Mouse (Mus musculus): ENCODE results near the gene Arhgef39.
A peak's percentile ranks its signal among the peaks of the same experiment; 100 is the strongest.

Arhgef39 gene

DNA sequence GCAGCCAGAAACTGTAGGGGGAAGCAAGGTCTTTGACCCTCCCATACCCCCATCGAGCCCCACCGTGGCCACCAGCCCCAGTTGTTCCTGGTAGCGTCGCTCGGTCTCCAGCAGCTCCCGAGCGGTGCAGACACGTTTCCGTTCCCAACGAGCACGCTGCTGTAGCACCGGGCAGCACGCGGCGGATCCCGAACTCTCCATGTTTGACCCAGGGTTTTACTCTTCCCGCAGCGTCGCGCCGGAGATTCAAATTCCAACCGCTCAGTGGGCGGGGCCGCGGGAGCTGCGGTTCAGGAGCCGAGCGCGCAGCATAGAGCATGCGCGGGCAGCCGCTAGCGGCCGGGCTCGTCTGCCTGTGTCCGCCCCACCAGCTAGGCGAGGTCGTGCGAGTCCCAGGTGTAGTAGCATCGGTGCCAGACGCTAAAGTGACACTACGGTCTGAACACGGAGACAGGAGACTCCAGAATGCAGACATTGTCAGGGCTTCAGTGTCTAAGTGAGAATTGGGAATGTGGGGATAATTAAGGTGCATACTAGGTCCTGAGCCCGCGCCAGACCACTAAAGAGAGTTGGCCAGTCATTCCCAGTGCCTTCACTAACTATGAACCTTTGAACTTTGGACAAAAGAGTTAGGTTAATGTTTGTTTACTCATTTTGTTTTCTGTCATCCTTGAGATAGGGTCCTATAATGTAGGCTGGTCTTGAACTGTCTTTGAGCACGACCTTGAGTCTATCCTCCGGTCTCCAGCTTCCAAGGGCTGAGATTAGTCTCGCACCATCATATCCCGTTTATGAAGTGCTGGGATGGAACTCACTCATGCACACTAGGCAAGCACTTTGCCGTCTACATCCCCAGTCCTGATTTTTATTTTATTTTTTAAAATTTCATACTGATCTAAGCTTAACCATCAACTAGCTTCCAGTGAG lies at the start of gene Arhgef39:
Gene Arhgef39, minus strand, starts transcription at position 289 of the 927 bp plus-strand sequence.
- ATAC-seq (ENCODE audit: insufficient number of reproducible peaks, low FRiP score, low TSS enrichment) = peak; percentile 74

DNA sequence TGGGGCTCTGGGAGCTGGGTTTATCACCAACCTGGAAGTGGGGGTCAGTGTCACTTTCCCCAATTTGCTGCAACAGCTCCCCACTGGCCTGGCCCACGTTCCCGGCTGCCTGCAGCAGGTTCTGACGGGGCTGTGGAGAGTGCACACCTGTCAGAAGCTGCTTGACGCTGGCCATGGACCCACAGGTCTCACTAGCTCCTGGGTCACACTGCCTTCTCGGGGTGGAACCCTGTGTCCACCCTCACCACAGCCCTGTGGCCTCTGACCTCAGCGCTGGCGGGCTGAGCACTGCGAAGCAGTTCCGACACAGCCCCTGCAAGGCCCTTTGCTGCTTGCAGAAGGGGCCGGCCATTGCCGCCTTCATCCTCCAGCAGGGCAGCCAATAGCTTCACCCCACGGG lies 49.6 kb upstream of the Arhgef39 start:
- no peak for ATAC-seq (ENCODE audit: insufficient number of reproducible peaks, low FRiP score, low TSS enrichment)

DNA sequence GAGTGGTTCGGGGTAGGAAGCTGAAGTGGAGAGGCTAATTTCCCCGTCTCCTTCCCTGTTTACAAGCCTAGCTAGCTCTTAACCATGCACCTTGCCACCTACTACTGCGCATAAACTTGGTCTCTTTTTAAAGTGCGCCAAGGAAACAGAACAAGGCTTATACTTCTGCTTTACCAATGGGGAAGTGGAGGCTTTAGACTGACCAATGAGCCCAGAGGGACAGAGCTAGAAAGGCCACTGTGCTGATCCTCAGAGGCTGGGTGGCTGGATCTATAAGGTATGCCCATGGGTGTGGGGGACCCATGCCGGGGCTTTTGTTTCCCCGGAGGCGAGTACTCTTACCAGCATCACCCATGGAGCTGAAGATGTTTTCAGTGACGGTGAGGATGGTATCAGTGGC lies 47.7 kb upstream of the Arhgef39 start:
- no peak for ATAC-seq (ENCODE audit: insufficient number of reproducible peaks, low FRiP score, low TSS enrichment)

DNA sequence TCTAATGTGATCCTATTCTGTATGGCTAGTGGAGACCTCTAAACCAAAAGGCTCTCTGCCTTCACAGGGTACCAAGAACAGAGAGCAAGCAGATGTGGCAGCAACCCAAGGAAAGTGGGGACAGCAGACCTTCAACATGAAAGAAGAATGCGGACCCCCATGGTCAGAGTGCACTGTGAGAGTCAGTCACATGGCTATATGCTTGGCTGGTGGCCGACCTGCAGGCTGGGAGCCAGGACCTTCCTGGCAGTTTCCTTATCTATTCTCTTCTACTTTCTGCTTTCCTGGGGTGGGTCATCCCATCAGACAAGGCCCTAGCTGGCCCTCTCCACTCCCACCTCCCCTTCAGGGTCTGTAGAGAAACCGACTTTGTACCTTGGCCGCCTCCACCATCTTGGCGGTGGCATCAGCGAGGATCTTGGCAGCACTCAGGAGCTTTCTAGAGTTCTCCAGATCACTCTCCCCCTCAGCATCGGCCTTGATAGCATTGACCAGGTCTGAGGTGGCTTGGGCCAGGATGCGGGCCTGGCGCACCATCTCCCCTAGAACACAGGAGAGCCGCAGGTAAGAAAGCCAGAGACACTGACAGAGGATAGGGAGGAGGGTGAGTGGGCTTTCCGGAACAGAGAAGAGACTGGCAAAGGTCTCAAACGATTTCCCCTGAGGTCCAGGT lies 47.0 kb upstream of the Arhgef39 start:
- ATAC-seq (ENCODE audit: insufficient number of reproducible peaks, low FRiP score, low TSS enrichment) = no peak

DNA sequence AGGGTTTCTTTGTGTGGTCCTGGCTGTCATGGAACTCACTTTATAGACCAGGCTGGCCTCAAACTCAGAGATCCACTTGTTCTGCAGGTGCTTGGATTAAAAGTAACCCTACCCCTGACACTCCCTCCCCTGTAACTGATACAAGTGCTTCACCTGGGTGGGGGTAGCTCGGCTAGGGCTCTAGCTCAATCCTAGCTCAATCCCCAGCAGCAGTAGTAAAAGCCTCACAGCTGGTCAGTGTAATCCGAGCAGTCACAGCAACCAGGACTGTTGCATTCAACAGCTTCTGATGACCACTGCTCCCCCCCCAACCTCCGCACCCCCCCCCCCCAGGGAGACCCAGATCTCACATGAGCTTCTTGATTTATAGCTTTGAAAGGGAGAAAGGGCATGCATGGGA lies 42.5 kb upstream of the Arhgef39 start:
- ATAC-seq (ENCODE audit: insufficient number of reproducible peaks, low FRiP score, low TSS enrichment) = no peak

DNA sequence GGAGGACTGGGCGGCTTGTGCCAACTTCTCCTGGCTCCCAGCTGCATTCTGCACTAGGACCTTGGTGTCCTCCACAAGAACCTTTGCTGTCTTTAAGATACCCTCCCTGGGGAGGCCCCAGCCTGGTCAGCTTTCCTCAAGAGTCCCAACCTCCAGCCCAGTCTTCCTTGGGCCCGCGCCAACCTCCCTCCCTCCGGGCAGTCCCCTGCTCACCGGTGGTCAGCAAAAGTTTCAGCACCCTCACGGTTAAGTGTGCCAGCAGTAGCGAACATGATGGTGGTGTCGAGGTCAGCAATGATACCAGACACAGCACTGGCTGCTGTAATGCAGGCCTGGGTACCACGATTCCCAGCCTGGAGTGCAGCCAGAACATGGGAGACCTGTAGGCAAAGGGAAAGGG lies 36.5 kb upstream of the Arhgef39 start:
- no peak for ATAC-seq (ENCODE audit: insufficient number of reproducible peaks, low FRiP score, low TSS enrichment)

DNA sequence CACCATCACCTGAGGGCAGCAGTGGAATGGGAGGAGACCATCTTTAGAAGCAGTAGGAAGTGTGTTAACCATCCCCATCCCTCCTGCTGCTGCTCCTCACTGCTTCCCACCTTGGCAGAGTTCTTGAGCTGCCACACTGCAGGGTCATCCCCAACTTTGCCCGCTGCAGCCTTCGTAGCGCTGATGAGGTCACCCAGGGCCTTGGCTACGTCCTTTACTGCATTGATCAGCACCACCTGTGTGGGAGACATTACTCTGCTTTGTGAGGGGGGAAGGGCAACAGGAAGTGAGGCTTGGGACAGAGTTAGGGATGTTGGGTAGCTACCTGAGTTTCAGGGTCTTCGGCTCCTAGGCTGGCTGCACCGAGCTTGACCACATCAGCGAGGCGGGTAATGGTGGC lies 36.1 kb upstream of the Arhgef39 start:
- ATAC-seq (ENCODE audit: insufficient number of reproducible peaks, low FRiP score, low TSS enrichment) = no peak

DNA sequence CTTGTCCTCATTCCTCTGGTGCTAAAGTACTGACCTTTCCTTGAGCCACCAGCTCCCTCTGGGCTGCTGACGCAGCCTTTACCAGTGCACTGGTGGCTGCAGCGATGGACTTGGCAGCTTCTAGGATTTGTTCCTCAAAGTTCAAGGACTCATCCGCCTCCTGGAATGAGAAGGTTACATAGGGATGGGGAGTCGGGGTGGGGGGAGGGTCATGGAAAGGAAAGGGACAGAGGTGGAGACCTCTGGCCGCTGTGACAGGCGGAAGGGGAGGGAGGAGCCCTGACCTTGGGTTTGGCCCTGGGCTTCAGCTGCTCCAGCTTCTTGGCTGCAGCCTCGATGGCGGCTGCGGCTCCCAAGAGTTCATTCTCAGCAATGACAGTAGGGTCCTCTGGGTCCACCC lies 33.8 kb upstream of the Arhgef39 start:
- ATAC-seq (ENCODE audit: insufficient number of reproducible peaks, low FRiP score, low TSS enrichment) = no peak

DNA sequence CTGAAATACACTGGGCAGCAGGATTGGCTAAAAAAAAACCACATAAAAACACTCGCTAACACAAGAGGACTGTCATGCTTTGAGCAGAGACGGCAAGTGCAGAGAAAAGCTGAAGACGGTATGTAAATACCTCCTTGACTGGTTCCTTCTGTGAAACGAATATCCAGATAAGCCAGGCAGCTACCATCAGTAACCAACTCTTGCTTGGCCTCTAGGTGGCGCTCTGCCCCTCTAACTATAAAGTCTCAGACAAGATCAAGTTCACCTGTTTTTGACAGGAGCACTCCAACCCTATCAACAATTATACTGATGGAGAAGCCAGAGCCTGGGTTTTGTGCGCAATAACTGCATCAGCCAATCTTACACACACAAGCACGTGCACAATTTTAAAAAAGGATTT lies 31.1 kb upstream of the Arhgef39 start:
- peak; percentile 72; the same call in 1 of the 2 replicates for ATAC-seq (ENCODE audit: insufficient number of reproducible peaks, low FRiP score, low TSS enrichment)

DNA sequence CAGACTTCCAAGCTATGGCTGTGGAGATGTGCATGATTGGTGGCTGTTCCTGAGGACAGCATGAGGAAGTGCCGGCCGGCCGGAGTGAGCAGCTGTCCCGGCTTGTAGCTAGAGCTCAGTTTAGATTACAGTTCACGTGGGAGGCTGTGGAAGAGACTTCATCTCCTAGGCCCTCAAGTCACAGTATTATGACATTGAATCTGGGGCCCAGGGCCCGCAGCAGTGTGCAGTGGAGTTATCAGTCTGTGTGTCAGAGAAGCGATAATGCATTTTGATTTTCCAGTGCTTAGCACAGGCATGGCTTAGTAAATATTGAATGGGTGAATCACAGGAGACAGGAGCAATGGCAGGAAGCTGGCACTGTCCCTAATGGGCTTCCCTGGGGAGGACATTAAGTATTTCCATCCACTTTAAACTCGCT lies 30.6 kb upstream of the Arhgef39 start:
- no peak for ATAC-seq (ENCODE audit: insufficient number of reproducible peaks, low FRiP score, low TSS enrichment)

DNA sequence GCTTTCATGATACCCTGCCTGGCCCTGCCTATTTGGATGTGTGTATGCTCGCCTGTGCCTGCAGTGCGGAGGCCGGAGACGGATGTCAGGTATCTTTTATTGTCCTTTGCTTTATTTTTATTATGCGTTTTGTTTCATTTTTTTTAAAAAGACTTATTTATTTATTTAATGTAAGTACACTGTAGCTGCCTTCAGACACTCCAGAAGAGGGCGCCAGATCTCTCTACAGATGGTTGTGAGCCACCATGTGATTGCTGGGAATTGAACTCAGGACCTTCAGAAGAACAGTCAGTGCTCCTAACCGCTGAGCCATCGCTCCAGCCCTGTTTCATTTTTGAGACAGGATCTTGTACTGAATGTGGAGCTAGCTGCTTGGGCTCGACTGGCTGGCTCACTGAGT lies 29.0 kb upstream of the Arhgef39 start:
- no peak for ATAC-seq (ENCODE audit: insufficient number of reproducible peaks, low FRiP score, low TSS enrichment)

DNA sequence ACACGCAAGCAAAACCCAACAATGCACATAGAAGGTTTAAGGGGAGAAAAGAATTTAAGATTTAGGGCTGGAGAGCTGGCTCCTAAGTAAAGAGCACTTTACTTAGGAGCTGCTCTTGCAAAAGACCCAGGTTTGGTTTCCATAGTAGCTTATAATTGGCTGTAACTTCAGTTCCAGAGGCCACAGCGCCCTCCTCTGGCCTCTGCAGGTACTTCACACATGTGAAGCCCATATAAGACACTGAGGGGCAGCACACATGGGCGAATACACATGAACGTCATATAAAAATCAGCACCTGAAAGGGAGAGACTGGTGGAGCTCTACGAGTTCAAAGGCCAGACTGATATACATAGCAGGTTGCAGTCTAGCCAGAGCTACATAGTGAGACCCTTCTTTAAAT lies 28.4 kb upstream of the Arhgef39 start:
- no peak for ATAC-seq (ENCODE audit: insufficient number of reproducible peaks, low FRiP score, low TSS enrichment)

DNA sequence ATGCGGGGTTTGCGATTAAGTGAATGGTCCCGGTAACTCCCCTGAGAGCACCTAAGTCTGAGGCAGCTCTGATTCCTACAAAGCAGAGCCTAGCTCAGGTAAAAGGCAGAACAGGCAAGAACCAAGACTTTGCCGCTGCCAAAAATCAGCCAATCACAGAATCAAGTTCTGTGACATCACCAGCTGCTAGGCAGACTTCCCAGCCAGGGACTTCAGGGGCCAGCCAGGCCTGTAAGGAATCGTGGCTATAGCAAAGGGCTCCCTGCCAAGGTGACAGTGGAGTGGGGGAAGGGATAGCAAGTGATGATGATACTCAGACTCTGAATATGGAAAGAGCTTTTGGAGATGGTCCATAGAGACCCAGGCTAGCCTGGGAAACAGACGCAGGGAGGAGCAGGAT lies 20.5 kb upstream of the Arhgef39 start:
- ATAC-seq (ENCODE audit: insufficient number of reproducible peaks, low FRiP score, low TSS enrichment) = peak; percentile 65

DNA sequence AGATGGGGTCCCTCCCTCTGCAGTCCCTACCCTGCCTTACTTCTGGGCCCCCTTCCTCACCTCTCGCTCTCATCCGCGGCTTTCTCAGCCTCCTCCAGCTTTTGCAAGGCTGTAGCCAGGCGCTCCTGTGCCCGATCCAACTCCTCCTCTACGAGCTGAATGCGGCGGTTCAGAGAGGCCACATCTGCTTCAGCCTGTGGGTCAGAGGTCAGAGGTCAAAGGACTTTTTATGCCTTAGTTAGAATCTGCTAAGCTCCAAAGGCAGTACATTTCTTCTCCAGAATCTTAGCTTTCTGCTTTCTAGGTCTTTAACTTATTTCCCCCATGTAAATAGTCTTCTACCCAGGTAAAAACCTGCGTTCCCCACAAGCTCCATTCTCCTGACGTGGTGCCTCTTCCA lies 20.1 kb upstream of the Arhgef39 start:
- no peak for ATAC-seq (ENCODE audit: insufficient number of reproducible peaks, low FRiP score, low TSS enrichment)

DNA sequence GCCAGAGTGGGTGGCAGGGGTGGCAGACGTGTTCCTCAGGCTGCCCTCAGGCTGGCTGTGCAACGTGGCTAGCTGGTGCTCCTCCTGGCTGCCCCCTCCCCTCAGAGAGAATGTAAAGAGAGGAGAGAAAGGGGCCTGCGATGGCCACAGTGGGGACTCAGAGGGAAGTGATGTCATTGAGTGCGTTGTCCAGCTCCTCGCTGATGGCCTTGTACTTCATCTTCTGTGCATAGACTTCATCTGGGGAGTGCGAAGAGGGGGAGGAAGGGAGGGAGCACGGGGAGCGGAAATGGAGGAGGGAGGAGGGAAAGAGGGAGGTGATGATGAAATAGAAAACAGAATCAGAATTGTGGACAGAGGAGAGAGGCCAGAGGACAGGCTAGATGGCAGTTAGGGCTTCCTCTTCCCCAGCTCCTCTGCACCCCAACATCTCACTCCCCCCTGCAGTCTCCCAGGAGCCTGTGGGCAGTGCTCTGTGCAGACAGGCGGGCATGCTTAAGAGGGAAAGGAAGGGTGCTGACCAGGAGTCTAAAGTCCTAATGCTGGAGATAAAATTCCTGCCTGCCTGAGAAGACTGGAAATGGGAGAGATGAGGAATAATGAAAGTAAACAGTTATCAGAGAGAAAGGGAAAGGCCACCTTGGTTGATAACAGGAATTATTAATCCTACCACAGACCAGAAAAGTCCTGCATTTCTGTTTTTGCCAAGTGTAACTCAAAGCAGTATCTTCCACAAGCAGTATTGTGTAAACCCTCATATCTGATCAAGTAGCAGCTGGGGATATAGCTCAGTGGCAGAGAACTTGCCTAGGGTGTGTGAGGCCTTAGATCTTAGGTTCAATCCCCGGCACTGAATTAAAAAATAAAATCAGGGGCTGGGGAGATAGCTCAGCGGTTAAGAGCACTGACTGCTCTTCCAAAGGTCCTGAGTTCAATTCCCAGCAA lies 16.5 kb upstream of the Arhgef39 start:
- ATAC-seq (ENCODE audit: insufficient number of reproducible peaks, low FRiP score, low TSS enrichment) = no peak

DNA sequence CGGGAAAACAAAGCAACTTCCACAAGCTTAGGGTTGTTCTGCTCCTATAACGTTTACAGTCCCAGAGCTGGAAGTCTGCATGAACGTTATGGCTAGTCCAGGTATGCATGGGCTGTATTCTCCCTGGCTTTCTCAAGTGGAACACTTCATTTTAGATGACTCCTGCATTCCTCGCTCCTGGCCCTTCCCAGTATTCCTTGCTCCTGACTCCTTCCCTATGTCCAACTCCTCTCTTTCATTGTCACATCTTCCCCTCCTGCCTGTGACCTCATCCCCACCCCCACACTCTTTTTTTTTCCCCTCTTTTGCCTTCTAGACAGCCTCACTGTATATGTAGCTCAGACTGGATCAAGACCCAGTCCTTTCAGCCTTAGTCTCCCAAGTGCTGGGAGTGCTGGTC lies 14.3 kb upstream of the Arhgef39 start:
- ATAC-seq (ENCODE audit: insufficient number of reproducible peaks, low FRiP score, low TSS enrichment) = no peak

DNA sequence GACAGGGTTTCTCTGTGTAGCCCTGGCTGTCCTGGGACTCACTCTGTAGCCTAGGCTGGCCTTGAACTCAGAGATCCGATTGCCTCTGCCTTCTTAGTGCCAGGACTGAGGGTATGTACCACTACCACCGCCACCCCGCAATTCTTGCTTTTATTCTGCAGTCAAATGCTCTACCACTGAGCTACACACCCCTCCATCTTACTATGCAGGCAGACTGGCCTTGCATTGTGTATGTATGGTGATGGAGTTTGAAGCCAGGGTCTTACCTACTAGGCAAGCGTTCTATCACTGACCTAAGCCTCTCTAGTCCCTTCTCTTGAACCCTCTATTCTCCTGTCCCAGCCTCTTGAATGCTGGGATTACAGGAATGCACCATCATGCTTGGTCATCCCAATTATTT lies 13.8 kb upstream of the Arhgef39 start:
- ATAC-seq (ENCODE audit: insufficient number of reproducible peaks, low FRiP score, low TSS enrichment) = no peak

DNA sequence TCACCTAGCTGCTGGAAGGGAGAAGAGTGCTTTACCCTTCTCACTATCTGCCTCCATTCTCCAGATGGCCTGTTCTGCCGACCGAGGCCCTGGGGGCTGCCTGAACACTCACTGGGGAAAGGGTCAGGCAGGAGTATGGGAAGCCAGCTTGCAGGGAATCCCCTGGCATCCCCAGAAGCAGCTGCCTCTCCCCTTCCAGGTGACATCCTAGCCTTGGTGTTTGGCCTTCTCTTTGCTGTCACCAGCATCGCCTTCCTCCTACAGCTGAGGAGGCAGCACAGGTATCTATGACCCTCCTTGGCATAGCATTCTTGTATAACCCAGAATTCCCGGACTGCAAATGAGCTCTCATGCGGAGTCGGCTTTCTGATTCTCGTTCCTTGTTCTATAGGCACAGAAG lies 13.2 kb upstream of the Arhgef39 start:
- ATAC-seq (ENCODE audit: insufficient number of reproducible peaks, low FRiP score, low TSS enrichment) = no peak

DNA sequence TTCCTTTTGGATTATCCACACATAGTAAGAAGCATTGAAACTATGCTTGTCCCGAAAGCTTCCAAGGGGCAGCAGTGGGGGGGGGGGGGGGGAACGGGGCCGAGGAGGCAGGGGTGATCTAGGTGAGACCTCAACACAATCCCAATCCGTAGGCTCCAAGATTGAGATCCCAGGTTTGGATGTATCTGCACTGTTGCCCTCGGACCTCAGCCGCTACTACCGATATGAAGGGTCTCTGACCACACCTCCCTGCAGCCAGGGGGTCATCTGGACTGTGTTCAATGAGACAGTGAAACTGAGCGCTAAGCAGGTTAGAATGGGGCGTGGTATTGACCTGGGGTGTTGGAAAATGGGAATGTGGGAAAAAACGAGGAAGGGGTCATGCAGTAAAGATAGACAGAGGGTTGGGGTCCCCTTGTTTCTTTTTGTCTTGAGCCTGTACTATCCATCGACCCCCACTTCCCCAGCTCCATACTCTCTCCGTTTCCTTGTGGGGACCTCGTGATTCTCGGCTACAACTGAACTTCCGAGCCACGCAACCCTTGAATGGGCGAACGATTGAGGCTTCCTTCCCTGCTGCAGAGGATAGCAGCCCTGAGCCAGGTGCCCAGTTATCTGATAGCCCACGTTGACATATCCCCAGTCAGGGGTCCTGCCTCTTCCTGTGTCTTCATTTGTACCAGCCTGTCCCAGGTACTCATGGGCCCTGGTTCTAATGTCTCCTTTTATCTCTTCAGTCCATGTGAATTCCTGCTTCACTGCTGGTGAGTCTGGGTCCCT lies 12.4 kb upstream of the Arhgef39 start:
- no peak for ATAC-seq (ENCODE audit: insufficient number of reproducible peaks, low FRiP score, low TSS enrichment)

DNA sequence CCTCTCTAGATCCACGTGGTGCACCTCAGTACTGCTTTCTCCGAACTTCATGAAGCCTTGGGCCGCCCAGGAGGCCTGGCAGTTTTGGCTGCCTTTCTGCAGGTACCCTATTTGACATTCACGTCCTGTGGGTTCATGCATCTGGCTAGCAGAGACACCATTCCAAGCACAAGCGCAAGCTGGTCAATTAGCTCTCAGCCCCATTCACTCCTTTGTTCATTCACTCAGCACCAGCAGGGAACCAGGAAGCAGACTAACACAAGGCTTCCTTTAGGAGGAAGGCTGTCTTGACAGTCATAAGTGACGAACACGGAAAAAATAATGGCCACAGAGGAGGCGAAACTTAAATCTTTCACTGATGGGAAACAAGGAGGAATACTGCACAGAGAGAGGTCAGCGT lies 9.6 kb upstream of the Arhgef39 start:
- ATAC-seq (ENCODE audit: insufficient number of reproducible peaks, low FRiP score, low TSS enrichment) = no peak
